Mouse (Mus musculus): ENCODE measurements around the gene Ckm. TPM values are rescaled to one million over a fixed set of nuclear protein-coding genes. Genes with fewer than 3 reads are reported as not detected.

Ckm gene
- polyA plus RNA-seq (2012; ENCODE audit: insufficient read depth, low replicate concordance): 0.96 TPM in 1 of 2 replicates, not detected in the other

GRCm38 (mm10) chr7:19404476-19404875 lies at the start of gene Ckm:
Gene Ckm, plus strand, starts transcription at chr7:19404776.
- Histone ChIP-seq H3K36me3 (replicated peaks; ENCODE audit: low read length) (no peaks in the 10 kb centered on the region), H3K4me3 (replicated peaks) (peak within 1 kb of the TSS; percentile 93), H3K27me3 (replicated peaks) (peaks cover 41% of the 10 kb centered on the region), H3K9me3 (peaks cover 13% of the 10 kb centered on the region), H3K4me1 (peaks cover 46% of the 10 kb centered on the region)
- TF ChIP-seq GATA1 (IDR thresholded peaks at IDR 0.05; ENCODE audit: borderline replicate concordance, low read length) (no peak), FLI1 (IDR thresholded peaks at IDR 0.05; ENCODE audit: low read length) (no peak)

DNA sequence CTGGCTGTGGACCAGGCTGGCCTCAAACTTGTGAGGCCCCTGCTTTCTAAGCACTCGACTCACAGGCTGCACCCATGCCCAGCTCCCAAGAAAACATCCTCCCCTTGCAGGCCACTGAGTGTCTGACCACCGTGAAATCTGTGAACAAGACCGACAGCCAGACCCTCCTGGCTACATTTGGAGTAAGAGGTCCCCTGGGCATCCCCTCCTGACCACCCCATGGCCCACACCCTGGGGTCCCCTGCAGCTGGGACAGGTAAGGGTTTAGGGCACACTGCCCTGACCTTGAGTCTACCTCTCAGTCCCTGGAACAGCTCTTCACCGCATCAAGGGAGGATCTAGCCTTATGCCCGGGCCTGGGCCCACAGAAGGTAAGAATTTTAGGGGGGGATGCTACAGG lies 49.6 kb upstream of the Ckm start:
- TF ChIP-seq GATA1 (IDR thresholded peaks at IDR 0.05; ENCODE audit: borderline replicate concordance, low read length) (no peak), FLI1 (IDR thresholded peaks at IDR 0.05; ENCODE audit: low read length) (no peak)
- H3K9me3 ChIP-seq: no peaks in the 10 kb centered on the region
- H3K4me3 ChIP-seq (replicated peaks): no peak overlapping the region
- H3K4me1 ChIP-seq: peaks cover 24% of the 10 kb centered on the region
- no peaks in the 10 kb centered on the region for H3K27me3 ChIP-seq (replicated peaks)
- peaks cover 70% of the 10 kb centered on the region for H3K36me3 ChIP-seq (replicated peaks; ENCODE audit: low read length)

DNA sequence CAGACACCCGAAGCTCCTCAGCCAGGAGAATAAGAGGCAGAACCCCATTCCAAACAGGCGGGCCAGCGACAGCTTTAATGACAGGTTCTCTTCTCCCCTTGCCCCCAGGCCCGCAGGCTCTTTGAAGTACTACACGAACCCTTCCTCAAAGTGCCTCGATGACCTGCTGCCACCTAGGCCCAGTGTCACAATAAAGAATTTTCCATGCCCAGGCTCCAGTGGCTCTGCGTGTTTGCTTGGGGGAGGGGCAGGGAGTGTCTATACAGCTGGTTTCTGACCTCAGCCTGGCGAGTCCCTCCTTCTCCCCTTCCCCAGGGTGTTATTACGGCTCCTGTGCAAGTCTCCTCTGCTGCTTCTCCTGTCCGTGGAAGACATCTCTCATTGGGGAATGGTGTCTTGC lies 48.3 kb upstream of the Ckm start:
- H3K27me3 ChIP-seq (replicated peaks): no peaks in the 10 kb centered on the region
- H3K4me3 ChIP-seq (replicated peaks): no peak overlapping the region
- H3K36me3 ChIP-seq (replicated peaks; ENCODE audit: low read length): peaks cover 61% of the 10 kb centered on the region
- TF ChIP-seq FLI1 (IDR thresholded peaks at IDR 0.05; ENCODE audit: low read length): no peak
- TF ChIP-seq GATA1 (IDR thresholded peaks at IDR 0.05; ENCODE audit: borderline replicate concordance, low read length): no peak
- no peaks in the 10 kb centered on the region for H3K9me3 ChIP-seq
- H3K4me1 ChIP-seq: peaks cover 37% of the 10 kb centered on the region

GRCm38 (mm10) chr7:19357381-19358375 lies 46.9 kb upstream of the Ckm start:
- peaks cover 48% of the 10 kb centered on the region for H3K36me3 ChIP-seq (replicated peaks; ENCODE audit: low read length)

GRCm38 (mm10) chr7:19358634-19359033 lies 45.9 kb upstream of the Ckm start:
- peaks cover 2% of the 10 kb centered on the region for H3K27me3 ChIP-seq (replicated peaks)
- TF ChIP-seq FLI1 (IDR thresholded peaks at IDR 0.05; ENCODE audit: low read length) (no peak), GATA1 (IDR thresholded peaks at IDR 0.05; ENCODE audit: borderline replicate concordance, low read length) (no peak)

More at GRCm38 (mm10) chr7:19357381-19358375, 46.9 kb upstream of the Ckm start:
- Histone ChIP-seq H3K4me1 (peaks cover 51% of the 10 kb centered on the region), H3K4me3 (replicated peaks) (peak overlapping the region; percentile 93), H3K27me3 (replicated peaks) (peaks cover under 1% of the 10 kb centered on the region), H3K9me3 (no peaks in the 10 kb centered on the region)
- TF ChIP-seq FLI1 (IDR thresholded peaks at IDR 0.05; ENCODE audit: low read length) (no peak), GATA1 (IDR thresholded peaks at IDR 0.05; ENCODE audit: borderline replicate concordance, low read length) (no peak)

GRCm38 (mm10) chr7:19359299-19359891 lies 45.2 kb upstream of the Ckm start, which contains the start of the genes Cd3eap and Ppp1r13l:
Gene Cd3eap, minus strand, starts transcription at chr7:19359483.
Gene Ppp1r13l, plus strand, starts transcription at chr7:19359749.
- no peak for TF ChIP-seq FLI1 (IDR thresholded peaks at IDR 0.05; ENCODE audit: low read length)
- TF ChIP-seq GATA1 (IDR thresholded peaks at IDR 0.05; ENCODE audit: borderline replicate concordance, low read length): no peak
- H3K4me1 ChIP-seq: peaks cover 65% of the 10 kb centered on the region
- peak within 1 kb of the TSS; percentile 93 for H3K4me3 ChIP-seq (replicated peaks)
- peaks cover 2% of the 10 kb centered on the region for H3K27me3 ChIP-seq (replicated peaks)
- H3K36me3 ChIP-seq (replicated peaks; ENCODE audit: low read length): peaks cover 34% of the 10 kb centered on the region
- no peaks in the 10 kb centered on the region for H3K9me3 ChIP-seq

More at GRCm38 (mm10) chr7:19358634-19359033, 45.9 kb upstream of the Ckm start:
- H3K36me3 ChIP-seq (replicated peaks; ENCODE audit: low read length): peaks cover 39% of the 10 kb centered on the region
- peak overlapping the region; percentile 93 for H3K4me3 ChIP-seq (replicated peaks)
- no peaks in the 10 kb centered on the region for H3K9me3 ChIP-seq
- H3K4me1 ChIP-seq: peaks cover 58% of the 10 kb centered on the region

GRCm38 (mm10) chr7:19359892-19360641 lies 44.5 kb upstream of the Ckm start:
- TF ChIP-seq FLI1 (IDR thresholded peaks at IDR 0.05; ENCODE audit: low read length) (no peak), GATA1 (IDR thresholded peaks at IDR 0.05; ENCODE audit: borderline replicate concordance, low read length) (no peak)
- peak overlapping the region; percentile 93 for H3K4me3 ChIP-seq (replicated peaks)
- H3K9me3 ChIP-seq: no peaks in the 10 kb centered on the region
- peaks cover 28% of the 10 kb centered on the region for H3K36me3 ChIP-seq (replicated peaks; ENCODE audit: low read length)
- H3K4me1 ChIP-seq: peaks cover 65% of the 10 kb centered on the region
- peaks cover 2% of the 10 kb centered on the region for H3K27me3 ChIP-seq (replicated peaks)

GRCm38 (mm10) chr7:19360944-19361343 lies 43.6 kb upstream of the Ckm start:
- Histone ChIP-seq H3K36me3 (replicated peaks; ENCODE audit: low read length) (peaks cover 21% of the 10 kb centered on the region), H3K27me3 (replicated peaks) (peaks cover 2% of the 10 kb centered on the region), H3K4me1 (peaks cover 69% of the 10 kb centered on the region), H3K9me3 (no peaks in the 10 kb centered on the region), H3K4me3 (replicated peaks) (peak overlapping the region; percentile 93)
- TF ChIP-seq GATA1 (IDR thresholded peaks at IDR 0.05; ENCODE audit: borderline replicate concordance, low read length): no peak
- TF ChIP-seq FLI1 (IDR thresholded peaks at IDR 0.05; ENCODE audit: low read length): no peak

- Histone ChIP-seq H3K27me3 (replicated peaks) (peaks cover 2% of the 10 kb centered on the region), H3K4me1 (peaks cover 69% of the 10 kb centered on the region), H3K4me3 (replicated peaks) (peak overlapping the region; percentile 93), H3K36me3 (replicated peaks; ENCODE audit: low read length) (peaks cover 14% of the 10 kb centered on the region), H3K9me3 (no peaks in the 10 kb centered on the region)
- TF ChIP-seq FLI1 (IDR thresholded peaks at IDR 0.05; ENCODE audit: low read length): no peak
- TF ChIP-seq GATA1 (IDR thresholded peaks at IDR 0.05; ENCODE audit: borderline replicate concordance, low read length): no peak
Observed at GRCm38 (mm10) chr7:19361720-19362119, 42.9 kb upstream of the Ckm start.

All from megakaryocyte, embryonic 14.5 days (primary cell).